Mouse (Mus musculus): ENCODE measurements around the gene Sept11.

GRCm38 (mm10) chr5:93218375-93218774 is 125.1 kb downstream of the Sept11 start:
- TF ChIP-seq MAX (IDR thresholded peaks at IDR 0.05): no peak
- no peak for TF ChIP-seq CEBPB (IDR thresholded peaks at IDR 0.05; ENCODE audit: low read depth)
- TF ChIP-seq USF1 (IDR thresholded peaks at IDR 0.05; ENCODE audit: low read depth): no peak
- TF ChIP-seq CTCF (IDR thresholded peaks at IDR 0.05; ENCODE audit: control insufficient read depth, insufficient read depth, insufficient read length): no peak
- no peak for TF ChIP-seq MYOG (IDR thresholded peaks at IDR 0.05; ENCODE audit: control insufficient read depth, extremely low read depth, insufficient read length)
